Mouse (Mus musculus) myocyte (in vitro differentiated cells): ENCODE data around the gene Mrtfb. TPM values are rescaled to one million over a fixed set of nuclear protein-coding genes. Genes with fewer than 3 reads are reported as not detected.

ENCODE experiments used
- H3K27me3 ChIP-seq: one replicate; pipeline ENCODE4 v1.6.1; 2011; ENCODE audit not compliant: control insufficient read depth, insufficient read depth, insufficient read length
- H3K36me3 ChIP-seq: one replicate; pipeline ENCODE4 v1.6.1; 2011; ENCODE audit not compliant: control insufficient read depth, insufficient read depth
- H3K4me2 ChIP-seq: one replicate; pipeline ENCODE4 v1.6.1; 2011; ENCODE audit warnings: low read depth, control low read depth
- H3K4me3 ChIP-seq: one replicate; pipeline ENCODE4 v1.5.1; 2011; ENCODE audit warnings: mild to moderate bottlenecking, control low read depth, moderate library complexity
- H3K79me2 ChIP-seq: one replicate; pipeline ENCODE4 v1.6.1; 2011; ENCODE audit not compliant: control insufficient read depth, insufficient read depth
- H3ac ChIP-seq: one replicate; pipeline ENCODE4 v1.6.1; 2011; ENCODE audit not compliant: control insufficient read depth, insufficient read length
- CEBPB ChIP-seq: IDR thresholded peaks from 2 replicates; pipeline ENCODE4 v1.6.1; 2011; ENCODE audit warnings: mild to moderate bottlenecking, moderate library complexity; ENCODE audit not compliant: poor library complexity, insufficient read depth, severe bottlenecking
- E2F4 ChIP-seq: IDR thresholded peaks from one replicate; pipeline ENCODE4 v1.6.1; 2011; ENCODE audit warnings: mild to moderate bottlenecking, control low read depth, moderate library complexity; ENCODE audit not compliant: insufficient read depth
- MAX ChIP-seq: IDR thresholded peaks from one replicate; pipeline ENCODE4 v1.6.1; 2011; ENCODE audit warnings: low read depth, mild to moderate bottlenecking, control low read depth
- MYOD1 ChIP-seq, 3 experiments: IDR thresholded peaks; one replicate each; pipeline ENCODE4 v1.6.1; 2011; ENCODE audit warnings: control low read depth in 2 of 3, low read depth in 2 of 3, mild to moderate bottlenecking in 2 of 3, moderate library complexity in 1 of 3; ENCODE audit not compliant: insufficient read length in 2 of 3, control insufficient read depth in 1 of 3
- MYOG ChIP-seq, 3 experiments: IDR thresholded peaks; one replicate each; pipeline ENCODE4 v1.6.1; 2011; ENCODE audit warnings: control low read depth in 2 of 3, low read depth in 2 of 3, mild to moderate bottlenecking in 2 of 3; ENCODE audit not compliant: insufficient read length in 2 of 3, control insufficient read depth in 1 of 3, insufficient read depth in 1 of 3
- POLR2A ChIP-seq: IDR thresholded peaks from one replicate; pipeline ENCODE4 v1.6.1; 2011; ENCODE audit warnings: low read depth, mild to moderate bottlenecking, control low read depth, moderate library complexity; ENCODE audit not compliant: insufficient read length
- POLR2AphosphoS2 ChIP-seq: IDR thresholded peaks from one replicate; pipeline ENCODE4 v1.6.1; 2011; ENCODE audit warnings: low read depth, control low read depth; ENCODE audit not compliant: insufficient read length
- REST ChIP-seq: IDR thresholded peaks from one replicate; pipeline ENCODE4 v1.6.1; 2011; ENCODE audit warnings: mild to moderate bottlenecking, control low read depth, moderate library complexity; ENCODE audit not compliant: insufficient read depth, insufficient read length
- SRF ChIP-seq: IDR thresholded peaks from one replicate; pipeline ENCODE4 v1.6.1; 2011; ENCODE audit warnings: low read depth; ENCODE audit not compliant: control insufficient read depth, insufficient read length
- TCF12 ChIP-seq: IDR thresholded peaks from one replicate; pipeline ENCODE4 v1.6.1; 2011; ENCODE audit warnings: mild to moderate bottlenecking, control low read depth; ENCODE audit not compliant: poor library complexity, insufficient read depth, severe bottlenecking
- TCF3 ChIP-seq: IDR thresholded peaks from one replicate; pipeline ENCODE4 v1.6.1; 2011; ENCODE audit warnings: low read depth, control low read depth; ENCODE audit not compliant: insufficient read length
- USF1 ChIP-seq: IDR thresholded peaks from one replicate; pipeline ENCODE4 v1.6.1; 2011; ENCODE audit warnings: low read depth, mild to moderate bottlenecking, control low read depth, moderate library complexity
- polyA plus RNA-seq: library from polyadenylated mRNA; unstranded; fragments of >200 nt; fragmentation: generic; extraction: Trizol; gene quantifications from one replicate; pipeline ENCODE4 v1.2.1, GENCODE M21; 2012; ENCODE audit warnings: missing spikeins

The Mrtfb gene
- polyA plus RNA-seq, 1 experiment, result 5.2 TPM

GRCm38 (mm10) chr16:13454026-13454600 is 197.8 kb downstream of the Mrtfb start:
- no peak overlapping the region for H3ac ChIP-seq
- H3K79me2 ChIP-seq, result no peaks in the 10 kb centered on the region

GRCm38 (mm10) chr16:13455560-13455959 is 199.3 kb downstream of the Mrtfb start:
- Histone ChIP-seq H3K4me2 (no peak overlapping the region), H3K27me3 (no peaks in the 10 kb centered on the region), H3K36me3 (no peaks in the 10 kb centered on the region), H3K79me2 (no peaks in the 10 kb centered on the region), H3ac (no peak overlapping the region), H3K4me3 (no peak overlapping the region)
- TF ChIP-seq MYOG (IDR thresholded peaks at IDR 0.05; ENCODE audit: control insufficient read depth in 1 of 3, insufficient read depth in 1 of 3, insufficient read length in 2 of 3, low read depth in 2 of 3), result peak in 1 of 3 experiments; percentile 21
- no peak for TF ChIP-seq E2F4
- TF ChIP-seq USF1, result no peak
- TF ChIP-seq REST, result no peak
- TF ChIP-seq TCF12, result no peak
- peak in 1 of 3 experiments; percentile 36 for TF ChIP-seq MYOD1 (IDR thresholded peaks at IDR 0.05; ENCODE audit: control insufficient read depth in 1 of 3, insufficient read length in 2 of 3, low read depth in 2 of 3)
- no peak for TF ChIP-seq MAX
- no peak for TF ChIP-seq POLR2A
- no peak for TF ChIP-seq TCF3

More at GRCm38 (mm10) chr16:13454026-13454600, 197.8 kb downstream of the Mrtfb start:
- TF ChIP-seq E2F4 (no peak), USF1 (no peak), MYOD1 (IDR thresholded peaks at IDR 0.05; ENCODE audit: control insufficient read depth in 1 of 3, insufficient read length in 2 of 3, low read depth in 2 of 3) (no peak), REST (no peak), MYOG (IDR thresholded peaks at IDR 0.05; ENCODE audit: control insufficient read depth in 1 of 3, insufficient read depth in 1 of 3, insufficient read length in 2 of 3, low read depth in 2 of 3) (no peak)
- no peak overlapping the region for H3K4me3 ChIP-seq
- H3K27me3 ChIP-seq, result no peaks in the 10 kb centered on the region
- no peaks in the 10 kb centered on the region for H3K36me3 ChIP-seq
- H3K4me2 ChIP-seq, result no peak overlapping the region

- H3K27me3 ChIP-seq, result no peaks in the 10 kb centered on the region
- H3K4me2 ChIP-seq, result no peak overlapping the region
- no peaks in the 10 kb centered on the region for H3K79me2 ChIP-seq
- no peak for TF ChIP-seq E2F4
- TF ChIP-seq MYOD1 (IDR thresholded peaks at IDR 0.05; ENCODE audit: control insufficient read depth in 1 of 3, insufficient read length in 2 of 3, low read depth in 2 of 3), result no peak
- no peak for TF ChIP-seq REST
- no peak for TF ChIP-seq SRF
- no peak for TF ChIP-seq TCF3
- TF ChIP-seq POLR2AphosphoS2, result no peak
- TF ChIP-seq USF1, result no peak
- TF ChIP-seq POLR2A, result no peak
- TF ChIP-seq TCF12, result no peak
- no peak for TF ChIP-seq MAX
- TF ChIP-seq CEBPB, result no peak
- no peak for TF ChIP-seq MYOG (IDR thresholded peaks at IDR 0.05; ENCODE audit: control insufficient read depth in 1 of 3, insufficient read depth in 1 of 3, insufficient read length in 2 of 3, low read depth in 2 of 3)
- no peak overlapping the region for H3ac ChIP-seq
- no peaks in the 10 kb centered on the region for H3K36me3 ChIP-seq
- H3K4me3 ChIP-seq, result no peak overlapping the region
Observed at GRCm38 (mm10) chr16:13458556-13458955, 202.3 kb downstream of the Mrtfb start.

GRCm38 (mm10) chr16:13460071-13460470 is 203.8 kb downstream of the Mrtfb start:
- no peaks in the 10 kb centered on the region for H3K79me2 ChIP-seq
- no peaks in the 10 kb centered on the region for H3K36me3 ChIP-seq
- H3K4me2 ChIP-seq, result no peak overlapping the region
- no peaks in the 10 kb centered on the region for H3K27me3 ChIP-seq
- H3ac ChIP-seq, result no peak overlapping the region
- TF ChIP-seq MYOG (IDR thresholded peaks at IDR 0.05; ENCODE audit: control insufficient read depth in 1 of 3, insufficient read depth in 1 of 3, insufficient read length in 2 of 3, low read depth in 2 of 3) (no peak), CEBPB (no peak), REST (no peak), MAX (no peak), POLR2A (no peak), SRF (no peak), MYOD1 (IDR thresholded peaks at IDR 0.05; ENCODE audit: control insufficient read depth in 1 of 3, insufficient read length in 2 of 3, low read depth in 2 of 3) (no peak), E2F4 (no peak), TCF12 (no peak), USF1 (no peak), TCF3 (no peak)
- H3K4me3 ChIP-seq, result no peak overlapping the region
